Mouse (Mus musculus): Measurements from ENCODE around the gene Ank3.

GRCm38 (mm10) chr10:69746322-69746721, 347.7 kb downstream of the Ank3 start:
- no peak for TF ChIP-seq CTCF (conservative IDR thresholded peaks at IDR 0.05; ENCODE audit: low read length)
- TF ChIP-seq NANOG (IDR thresholded peaks at IDR 0.05; ENCODE audit: borderline replicate concordance, low read length), result no peak
- TF ChIP-seq POU5F1 (IDR thresholded peaks at IDR 0.05; ENCODE audit: borderline replicate concordance, low read length), result no peak

All from E14TG2a.4 (cell line).